Mouse (Mus musculus): ENCODE measurements around the gene Etl4.

DNA sequence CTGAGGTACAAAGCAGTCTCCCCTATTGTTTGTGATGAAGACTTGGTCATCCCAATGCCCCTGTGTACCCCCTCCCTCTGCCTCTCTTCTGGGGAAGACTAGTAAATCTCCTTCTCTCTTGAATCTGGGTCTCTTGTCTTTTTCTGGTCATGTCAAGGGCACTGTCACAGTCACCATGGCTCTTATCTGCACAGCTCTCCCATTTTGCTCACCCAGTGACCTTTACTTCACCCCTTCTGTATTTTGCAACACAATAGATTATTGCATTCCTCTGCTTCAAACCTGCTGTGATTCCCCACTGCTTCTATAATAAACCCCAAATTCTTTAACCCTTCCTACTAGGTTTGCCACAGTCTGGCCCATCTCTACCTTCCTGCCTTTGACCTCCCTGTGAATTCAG lies 484.5 kb downstream of the Etl4 start:
- TF ChIP-seq EP300 (IDR thresholded peaks at IDR 0.05; ENCODE audit: low read depth): no peak
- no peak for TF ChIP-seq CTCF (IDR thresholded peaks at IDR 0.05; ENCODE audit: low read depth)

Measured in liver, embryonic 14.5 days (tissue).